Mouse (Mus musculus) G1E-ER4 (cell line): ENCODE results near the gene Tmem260. TPM values are rescaled to one million over a fixed set of nuclear protein-coding genes. Genes with fewer than 3 reads are reported as not detected.

Source experiments
- GATA1 ChIP-seq: IDR thresholded peaks from one replicate; pipeline ENCODE4 v1.8.0; 2012; ENCODE audit warnings: low read length, inconsistent platforms
- polyA plus RNA-seq: library from polyadenylated mRNA; stranded (reverse); fragments of >175 nt; gene quantifications from 2 replicates; pipeline ENCODE4 v1.2.3, GENCODE M21; 2012

The Tmem260 gene
- 5.7 and 7.2 TPM in 2 replicates for polyA plus RNA-seq

GRCm38 (mm10) chr14:48445984-48446683 lies at the start of gene Tmem260:
TSS of gene Tmem260 (plus strand) at chr14:48446124.
- TF ChIP-seq GATA1: no peak

GRCm38 (mm10) chr14:48406086-48406485 lies 39.8 kb upstream of the Tmem260 start:
- no peak for TF ChIP-seq GATA1

- TF ChIP-seq GATA1: no peak
Observed at GRCm38 (mm10) chr14:48417064-48417463, 28.9 kb upstream of the Tmem260 start.

GRCm38 (mm10) chr14:48418264-48418663 lies 27.7 kb upstream of the Tmem260 start:
- no peak for TF ChIP-seq GATA1

- no peak for TF ChIP-seq GATA1
Observed at GRCm38 (mm10) chr14:48418672-48419071, 27.3 kb upstream of the Tmem260 start.

GRCm38 (mm10) chr14:48421476-48421875 lies 24.4 kb upstream of the Tmem260 start:
- TF ChIP-seq GATA1: no peak

GRCm38 (mm10) chr14:48421996-48422395 lies 23.9 kb upstream of the Tmem260 start:
- no peak for TF ChIP-seq GATA1

- TF ChIP-seq GATA1: no peak
Observed at GRCm38 (mm10) chr14:48422436-48422835, 23.5 kb upstream of the Tmem260 start.

- TF ChIP-seq GATA1: no peak
Observed at GRCm38 (mm10) chr14:48422901-48423300, 23.0 kb upstream of the Tmem260 start.

GRCm38 (mm10) chr14:48431978-48432377 lies 13.9 kb upstream of the Tmem260 start:
- no peak for TF ChIP-seq GATA1

GRCm38 (mm10) chr14:48443796-48444195 lies 2.1 kb upstream of the Tmem260 start:
- TF ChIP-seq GATA1: no peak

GRCm38 (mm10) chr14:48451966-48452407 lies 6.1 kb downstream of the Tmem260 start:
- TF ChIP-seq GATA1: no peak

- TF ChIP-seq GATA1: no peak
Observed at GRCm38 (mm10) chr14:48453411-48453810, 7.5 kb downstream of the Tmem260 start.

GRCm38 (mm10) chr14:48456305-48457092 lies 10.6 kb downstream of the Tmem260 start:
- TF ChIP-seq GATA1: no peak

GRCm38 (mm10) chr14:48457288-48457938 lies 11.5 kb downstream of the Tmem260 start:
- TF ChIP-seq GATA1: no peak

GRCm38 (mm10) chr14:48458901-48459300 lies 13.0 kb downstream of the Tmem260 start:
- TF ChIP-seq GATA1: no peak
